Mouse (Mus musculus): ENCODE data around the gene Carns1.

DNA sequence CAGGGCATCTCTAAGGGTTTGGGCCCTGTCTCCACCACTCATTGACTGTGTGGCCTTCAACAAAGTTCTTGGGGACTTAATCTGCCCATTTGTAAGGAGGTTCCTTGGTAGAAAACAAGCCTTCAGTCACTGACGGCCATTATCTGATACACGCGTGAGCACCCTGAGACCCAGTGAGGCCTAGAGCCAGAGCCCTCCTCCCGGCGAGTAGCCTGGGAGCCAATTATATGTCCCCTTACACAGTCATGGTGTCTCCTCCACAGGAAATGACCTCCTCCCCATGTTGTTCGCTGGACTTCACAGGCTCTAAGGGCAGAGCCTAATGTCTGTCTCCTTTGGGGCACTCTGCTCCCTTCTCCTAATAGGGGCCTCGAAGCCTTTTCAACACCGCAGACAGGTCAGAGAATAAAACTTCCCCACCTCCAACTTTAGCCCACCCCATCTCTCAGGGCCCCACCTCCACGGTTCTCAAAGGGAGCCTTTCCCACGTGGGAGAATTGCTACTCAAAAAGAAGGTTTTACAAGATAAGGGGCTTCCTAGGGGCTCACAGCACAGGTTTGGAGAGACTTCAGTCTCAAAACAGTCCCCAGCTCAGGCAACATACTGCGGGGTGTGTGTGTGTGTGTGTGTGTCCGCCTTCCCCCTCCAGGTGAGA, 28.8 kb downstream of the Carns1 start:
- TF ChIP-seq CTCF (conservative IDR thresholded peaks at IDR 0.05 in 1 of 2, IDR thresholded peaks at IDR 0.05 in 1 of 2; ENCODE audit: low read depth in 2 of 2, low read length in 2 of 2) (no peak), USF2 (conservative IDR thresholded peaks at IDR 0.05; ENCODE audit: low read depth, low read length) (no peak), ETS1 (conservative IDR thresholded peaks at IDR 0.05; ENCODE audit: low read depth, low read length) (no peak), MEF2A (IDR thresholded peaks at IDR 0.05; ENCODE audit: borderline replicate concordance, low read depth, low read length) (no peak), MAFK (IDR thresholded peaks at IDR 0.05; ENCODE audit: insufficient replicate concordance, low read length) (no peak)
